Mouse (Mus musculus): Measurements from ENCODE around the gene a.

DNA sequence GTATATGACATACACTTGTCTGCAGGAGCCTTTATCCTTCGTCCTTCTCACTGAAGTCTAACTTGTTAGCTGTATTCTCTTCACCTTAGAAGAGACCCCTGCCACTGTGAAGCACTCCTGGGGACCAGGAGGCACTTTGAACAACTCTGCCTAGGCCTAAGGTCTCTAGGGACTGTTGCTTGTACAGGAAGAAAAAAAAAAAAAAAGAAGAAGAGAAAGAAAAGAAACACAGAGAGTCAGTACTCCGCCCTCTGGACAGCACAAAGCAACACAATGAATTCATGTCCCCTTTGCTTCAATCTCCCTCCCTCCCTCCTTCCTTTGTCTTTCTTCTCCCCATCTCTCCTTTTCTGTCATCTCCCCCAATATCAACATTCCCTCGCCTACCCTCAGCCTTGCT lies 253.9 kb downstream of the a start:
- TF ChIP-seq CTCF (IDR thresholded peaks at IDR 0.05; ENCODE audit: insufficient read depth, low read length) (no peak), POLR2A (IDR thresholded peaks at IDR 0.05; ENCODE audit: borderline replicate concordance, extremely low read depth, low read depth, low read length) (no peak)
